Mouse (Mus musculus) brain, adult 2 months (tissue): ENCODE results near the gene Cyp2b23.
"Not testable (repeated sequence)": the region's sequence is repeated elsewhere in the genome, so short reads cannot be mapped to it uniquely, and the experiment has no call there.

Experiments used
- DNase-seq: peaks from one replicate; pipeline ENCODE4 v3.0.0; 2011; ENCODE audit warnings: low read depth, low spot score

The Cyp2b23 gene

GRCm38 (mm10) chr7:26686337-26686736, at the start of gene Cyp2b23:
Cyp2b23 (minus strand) TSS chr7:26686437.
- no peak for DNase-seq

- DNase-seq, result no peak
Measured at GRCm38 (mm10) chr7:26711061-26711460, 24.8 kb upstream of the Cyp2b23 start.

GRCm38 (mm10) chr7:26707061-26707460, 20.8 kb upstream of the Cyp2b23 start:
- DNase-seq, result no peak

GRCm38 (mm10) chr7:26706191-26706590, 20.0 kb upstream of the Cyp2b23 start:
- not testable (repeated sequence) for DNase-seq

GRCm38 (mm10) chr7:26700151-26700550, 13.9 kb upstream of the Cyp2b23 start:
- DNase-seq, result no peak

- no peak for DNase-seq
Measured at GRCm38 (mm10) chr7:26685713-26686112, 524 bp downstream of the Cyp2b23 start.

- DNase-seq, result not testable (repeated sequence)
Measured at GRCm38 (mm10) chr7:26667466-26667865, 18.8 kb downstream of the Cyp2b23 start.

GRCm38 (mm10) chr7:26666011-26666410, 20.2 kb downstream of the Cyp2b23 start:
- no peak for DNase-seq

- DNase-seq, result not testable (repeated sequence)
Measured at GRCm38 (mm10) chr7:26618364-26618763, 67.9 kb downstream of the Cyp2b23 start, which contains the start of gene Vmn1r185. Vmn1r185 (minus strand) TSS chr7:26618464.
